Mouse (Mus musculus) cerebellum, adult 18-20 months (tissue): ENCODE measurements around the gene Gm47996.

Experiments
- DNase-seq, 2 experiments: peaks; one replicate each; pipeline ENCODE4 v3.0.0; 2021

Gm47996 gene

DNA sequence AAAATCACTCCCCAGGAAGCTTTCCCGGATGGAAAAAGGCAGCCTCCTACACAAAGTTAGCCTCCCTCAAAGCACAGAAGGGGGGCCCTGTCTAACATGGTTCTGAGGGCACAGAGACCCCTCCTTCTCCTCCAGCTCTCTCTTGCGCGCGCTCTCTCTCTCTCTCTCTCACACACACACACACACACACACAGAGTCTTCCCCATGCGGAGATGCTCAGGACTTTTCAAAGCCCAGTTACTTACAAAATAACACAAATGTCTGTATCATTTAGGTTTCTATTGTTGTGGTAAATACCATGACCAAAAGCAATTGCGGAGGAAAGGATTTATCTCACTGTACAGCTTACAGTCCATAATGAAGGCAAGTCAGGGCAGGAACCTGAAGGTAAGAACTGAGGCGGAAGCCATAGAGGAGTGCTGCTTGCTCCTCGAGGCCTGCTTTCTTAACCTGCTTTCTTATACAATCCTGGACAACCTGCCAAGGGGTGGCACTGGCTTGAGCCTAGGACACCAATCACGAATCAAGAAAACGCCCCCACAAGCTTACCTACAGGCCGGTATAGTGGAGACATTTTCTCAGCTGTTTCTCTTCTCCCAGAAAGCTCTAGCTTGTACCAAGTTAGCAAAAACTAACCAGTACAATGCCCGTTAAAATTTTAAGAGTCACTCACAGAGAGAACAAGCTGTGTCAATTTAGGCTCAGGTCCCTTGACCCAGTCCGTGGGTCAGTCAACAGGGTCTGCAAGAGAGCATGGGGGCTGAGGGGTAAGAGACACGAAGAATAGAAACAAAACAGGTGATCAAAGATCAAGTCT, 41.5 kb downstream of the Gm47996 start:
- no peak for DNase-seq

DNA sequence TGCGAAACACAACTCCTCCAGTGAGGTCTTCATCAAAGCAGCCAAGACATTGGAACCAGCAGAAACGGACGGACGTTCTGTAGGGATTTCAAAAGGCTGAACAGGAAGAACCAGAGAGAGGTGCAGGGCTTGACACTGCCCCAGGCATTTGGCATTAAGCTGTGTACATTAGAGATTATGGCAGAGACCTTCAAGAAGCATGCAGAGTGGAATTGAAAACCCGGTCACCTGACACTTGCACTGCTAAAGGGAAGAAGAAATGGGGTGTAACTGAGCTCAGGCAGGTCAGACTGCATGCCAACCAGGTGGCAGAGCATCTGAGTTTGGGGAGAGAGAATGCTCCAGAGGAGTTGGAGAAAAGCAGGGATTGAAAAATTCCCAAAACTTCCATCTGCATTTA, 45.5 kb downstream of the Gm47996 start:
- DNase-seq = no peak

DNA sequence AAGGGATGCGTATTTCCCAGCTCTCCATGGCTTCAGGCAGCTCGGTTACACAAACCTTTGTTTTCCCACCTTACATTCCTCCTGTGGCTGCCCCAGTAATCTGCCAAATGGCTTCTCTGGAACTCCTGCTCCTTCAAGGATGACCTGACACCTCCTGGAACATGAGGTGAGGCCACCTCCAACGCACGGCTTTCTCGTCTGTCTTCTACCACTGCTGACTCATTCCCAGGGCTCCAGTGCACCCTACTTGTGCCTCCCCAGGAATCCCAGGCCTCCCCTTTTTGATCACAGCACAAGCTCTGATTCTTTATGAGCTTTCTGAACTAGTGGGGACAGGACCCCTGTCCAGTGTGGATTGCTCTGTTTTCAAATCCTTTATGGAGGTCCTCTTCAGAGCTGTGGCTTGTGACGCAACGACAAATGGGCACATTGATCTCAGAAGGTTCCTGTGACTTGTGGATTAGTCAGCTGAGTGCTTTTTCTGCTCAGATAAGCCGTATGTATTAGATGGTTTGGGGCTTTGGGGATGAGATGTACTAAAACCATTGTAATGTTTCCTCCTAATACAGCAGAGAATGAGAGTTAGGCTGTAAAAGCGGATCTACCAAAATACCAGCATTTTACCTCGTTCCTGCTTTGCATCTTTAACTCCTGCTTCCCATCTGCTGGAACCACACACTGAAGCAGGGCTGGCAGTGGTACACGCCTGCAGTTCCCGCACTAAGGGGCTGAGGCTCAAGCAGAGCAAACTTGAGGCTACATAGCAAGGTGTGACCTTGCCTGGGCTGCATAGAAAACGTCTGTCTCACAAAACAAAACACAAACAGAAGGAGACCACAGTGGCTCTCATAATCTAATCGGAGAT, 48.4 kb downstream of the Gm47996 start:
- DNase-seq = no peak

DNA sequence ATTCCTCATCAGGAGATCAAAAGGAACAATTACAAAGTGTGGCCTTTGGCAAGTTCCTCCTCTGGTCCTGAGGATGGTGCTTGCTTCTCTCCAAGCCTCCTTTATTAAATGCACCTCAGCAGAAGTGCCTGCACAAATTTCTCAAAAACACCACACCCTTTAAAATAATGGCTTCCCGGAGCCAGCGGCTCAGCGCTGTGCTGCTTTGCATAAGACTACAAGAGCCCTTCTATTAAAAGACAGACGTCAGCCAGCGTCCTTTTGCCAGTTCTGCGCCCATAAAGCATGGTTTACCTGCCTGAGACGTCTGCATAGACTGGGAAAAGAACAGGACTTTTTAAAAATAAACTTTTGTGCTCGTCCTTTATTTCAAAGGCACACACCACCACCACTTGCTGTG, 49.1 kb downstream of the Gm47996 start:
- DNase-seq = no peak
